ENCODE assay signal across 8 mouse cellular contexts in genomic region chr11:5761820-5762632, GRCm38 (mm10). TPM values are rescaled to one million over a fixed set of nuclear protein-coding genes. Genes with fewer than 3 reads are reported as not detected.
A peak's percentile ranks its signal among the peaks of the same experiment; 100 is the strongest.
DNase-seq lines count a peak whose midpoint lies in the region; ATAC-seq and TF ChIP-seq lines count a peak whose summit lies in the region.

Gene Urgcp (minus strand): TSS chr11:5762376.

- no peaks in the 10 kb centered on the region for H3K27me3 ChIP-seq in ES-Bruce4 (ENCODE audit: control insufficient read depth, insufficient read depth, low read length, poor library complexity, severe bottlenecking)
- no peaks in the 10 kb centered on the region for H3K27me3 ChIP-seq in forebrain, embryonic 13.5 days
- H3K27me3 ChIP-seq in liver, postnatal 0 days (ENCODE audit: insufficient read depth, low read length), result no peaks in the 10 kb centered on the region
- no peaks in the 10 kb centered on the region for H3K27me3 ChIP-seq in neural tube, embryonic 14.5 days (ENCODE audit: control insufficient read depth, insufficient read depth, low read length)

- no peaks in the 10 kb centered on the region for H3K4me1 ChIP-seq in ES-Bruce4 (ENCODE audit: control insufficient read depth, insufficient read depth, low read length)
- peaks cover 15% of the 10 kb centered on the region for H3K4me1 ChIP-seq in forebrain, embryonic 13.5 days
- H3K4me1 ChIP-seq in liver, postnatal 0 days (ENCODE audit: insufficient read depth), result peaks cover 10% of the 10 kb centered on the region
- peaks cover 4% of the 10 kb centered on the region for H3K4me1 ChIP-seq in neural tube, embryonic 14.5 days (ENCODE audit: control insufficient read depth, insufficient read depth, low read length)

- no peaks in the 10 kb centered on the region for H3K9me3 ChIP-seq in ES-Bruce4 (replicated peaks; ENCODE audit: control insufficient read depth, insufficient read depth, low read length, poor library complexity, severe bottlenecking)
- H3K9me3 ChIP-seq in forebrain, embryonic 13.5 days (replicated peaks), result no peaks in the 10 kb centered on the region
- no peaks in the 10 kb centered on the region for H3K9me3 ChIP-seq in liver, postnatal 0 days (ENCODE audit: low read length)
- H3K9me3 ChIP-seq in neural tube, embryonic 14.5 days (ENCODE audit: control insufficient read depth, low read length), result no peaks in the 10 kb centered on the region

- TF ChIP-seq EP300 in ES-Bruce4 (IDR thresholded peaks at IDR 0.05; ENCODE audit: insufficient read depth, low read depth, low read length), result 0 out of 2 replicates have a peak, but pooled peaks have one; percentile 12
- no peak; the same call in 1 of the 2 replicates for TF ChIP-seq EP300 in liver, postnatal 0 days (IDR thresholded peaks at IDR 0.05; ENCODE audit: low read depth)

- TF ChIP-seq CTCF in ES-Bruce4 (IDR thresholded peaks at IDR 0.05; ENCODE audit: low read depth, low read length), result no peak
- no peak; the same call in none of the 2 replicates for TF ChIP-seq CTCF in liver, postnatal 0 days (IDR thresholded peaks at IDR 0.05; ENCODE audit: low read depth)

- DNase-seq in heart, postnatal 10 days, result peak; percentile 96 to 97
- peak; percentile 89 for DNase-seq in large intestine, adult 2 months (ENCODE audit: low read depth, low spot score)
- DNase-seq in liver, postnatal 0 days, result peak; percentile 100
- peak; percentile 97 for DNase-seq in testis, postnatal 10 days (ENCODE audit: low spot score)

- H3K27ac ChIP-seq in ES-Bruce4 (ENCODE audit: insufficient read depth, low read length), result peak within 1 kb of the TSS; percentile 55
- peak within 1 kb of the TSS; percentile 93 for H3K27ac ChIP-seq in forebrain, embryonic 13.5 days
- H3K27ac ChIP-seq in liver, postnatal 0 days (ENCODE audit: low read depth), result peak within 1 kb of the TSS; percentile 97
- peak within 1 kb of the TSS; percentile 92 for H3K27ac ChIP-seq in neural tube, embryonic 14.5 days (ENCODE audit: low read depth, low read length)

- peak; percentile 56 for TF ChIP-seq POLR2A in ES-Bruce4 (IDR thresholded peaks at IDR 0.05; ENCODE audit: insufficient read depth, low read length)

- peak within 1 kb of the TSS; percentile 69 for H3K4me2 ChIP-seq in forebrain, embryonic 13.5 days
- peak within 1 kb of the TSS; percentile 75 for H3K4me2 ChIP-seq in liver, postnatal 0 days (ENCODE audit: low read depth, low read length)
- H3K4me2 ChIP-seq in neural tube, embryonic 14.5 days (ENCODE audit: low read depth, low read length), result peak within 1 kb of the TSS; percentile 94

- peak; percentile 96 for ATAC-seq in cerebellum, adult (ENCODE audit: insufficient number of reproducible peaks, low FRiP score, low TSS enrichment)
- ATAC-seq in forebrain, embryonic 13.5 days, result peak; percentile 98
- ATAC-seq in liver, postnatal 0 days, result peak; percentile 98
- ATAC-seq in neural tube, embryonic 14.5 days (ENCODE audit: low read depth), result peak; percentile 98

- H3K36me3 ChIP-seq in ES-Bruce4 (ENCODE audit: control insufficient read depth, insufficient read depth, low read length, poor library complexity, severe bottlenecking), result peaks cover 7% of the 10 kb centered on the region; the same call in 1 of the 2 replicates
- H3K36me3 ChIP-seq in forebrain, embryonic 13.5 days (ENCODE audit: poor library complexity, severe bottlenecking), result 0 out of 2 replicates have a peak, but pooled peaks cover 7% of the 10 kb centered on the region
- H3K36me3 ChIP-seq in liver, postnatal 0 days (replicated peaks; ENCODE audit: insufficient read depth, low read length), result no peaks in the 10 kb centered on the region; the same call in 1 of the 2 replicates
- no peaks in the 10 kb centered on the region for H3K36me3 ChIP-seq in neural tube, embryonic 14.5 days (ENCODE audit: control insufficient read depth, insufficient read depth, low read length)

- under 1% methylated on average over 67 of the region's 68 CpGs for WGBS in forebrain, embryonic 13.5 days
- WGBS in large intestine, adult 2 months, result under 1% methylated on average over 68 of the region's 68 CpGs
- WGBS in liver, postnatal 0 days (ENCODE audit: insufficient replicate concordance), result under 1% methylated on average over 68 of the region's 68 CpGs
- under 1% methylated on average over 67 of the region's 68 CpGs for WGBS in neural tube, embryonic 14.5 days

- intact Hi-C loops in heart, postnatal 10 days (cut with DNase I), result loop anchor here (2.0 kb wide), 2 partner anchors 21 to 25 kb away; no protein-coding TSS in a partner anchor

- H3K4me3 ChIP-seq in ES-Bruce4 (ENCODE audit: low read depth, low read length), result peak within 1 kb of the TSS; percentile 81
- peak within 1 kb of the TSS; percentile 83 for H3K4me3 ChIP-seq in forebrain, embryonic 13.5 days
- peak within 1 kb of the TSS; percentile 75 for H3K4me3 ChIP-seq in liver, postnatal 0 days (ENCODE audit: low read depth, low read length)
- H3K4me3 ChIP-seq in neural tube, embryonic 14.5 days (ENCODE audit: low read depth, low read length), result peak within 1 kb of the TSS; percentile 73

- H3K9ac ChIP-seq in ES-Bruce4 (ENCODE audit: low read depth, poor library complexity, severe bottlenecking), result peak within 1 kb of the TSS; percentile 67
- H3K9ac ChIP-seq in forebrain, embryonic 13.5 days, result peak within 1 kb of the TSS; percentile 89
- peak within 1 kb of the TSS; percentile 82 for H3K9ac ChIP-seq in liver, postnatal 0 days (replicated peaks)
- peak within 1 kb of the TSS; percentile 82 for H3K9ac ChIP-seq in neural tube, embryonic 14.5 days (replicated peaks; ENCODE audit: low read depth, low read length)

RNA-seq across cellular contexts. Expression of gene Urgcp, which starts in this region (rescaled TPM):
- polyA plus RNA-seq in ES-Bruce4 (2011; ENCODE audit: insufficient read depth, insufficient read length, low read depth, missing spikeins), result 10.6 and 11.7 TPM in 2 replicates
- polyA plus RNA-seq in forebrain, embryonic 13.5 days (2015; fragmentation: Nextera tagmentation; extraction: Ambion mirVana), result 24.9 and 25.7 TPM in 2 replicates
- total RNA-seq in heart, postnatal 10 days (2021), result 10 to 100 TPM; 65.6 to 68.5 TPM
- 26.0 and 34.9 TPM in 2 replicates for polyA plus RNA-seq in large intestine, adult 2 months (2012; rRNA removed)
- 7.1 and 8.2 TPM in 2 replicates for polyA plus RNA-seq in liver, postnatal 0 days (2015; fragmentation: Nextera tagmentation; extraction: Ambion mirVana)
- 18.5 and 23.9 TPM in 2 replicates for polyA plus RNA-seq in neural tube, embryonic 14.5 days (2014; fragmentation: Nextera tagmentation; extraction: Ambion mirVana)

Comparison
In these comparisons a context has a peak if more than half of its experiments do, and no peak if none do; other contexts are left out.
1. Peak in every context shown above with its lines: DNase-seq, ATAC-seq, H3K4me3 ChIP-seq and H3K27ac ChIP-seq.